Mouse (Mus musculus) liver, postnatal 0 days (tissue): ENCODE results near the gene Polr2l. TPM values are rescaled to one million over a fixed set of nuclear protein-coding genes. Genes with fewer than 3 reads are reported as not detected.

ENCODE experiments used
- ATAC-seq: fragments of 200-750 bp; cut with Nextera tagmentation; 2 replicates; pipeline ENCODE4 v1.8.0; 2017; ENCODE audit warnings: mild to moderate bottlenecking, moderate library complexity
- DNase-seq: peaks from one replicate; pipeline ENCODE4 v3.0.0-alpha.2; 2016
- H3K27ac ChIP-seq: fragments of 300-500 bp; sonication (generic); 2 replicates; pipeline ENCODE4 v1.5.1; 2014; ENCODE audit warnings: antibody characterized with exemption, moderate library complexity, mild to moderate bottlenecking, low read depth
- H3K27me3 ChIP-seq: fragments of 300-500 bp; sonication (generic); 2 replicates; pipeline ENCODE4 v1.6.1; 2014; ENCODE audit warnings: low read length, control low read depth, mixed read lengths; ENCODE audit not compliant: insufficient read depth
- H3K36me3 ChIP-seq: fragments of 300-500 bp; sonication (generic); replicated peaks from 2 replicates; pipeline ENCODE4 v1.6.1; 2014; ENCODE audit warnings: mild to moderate bottlenecking, control low read depth, low read length, moderate library complexity, mixed read lengths; ENCODE audit not compliant: insufficient read depth
- H3K4me1 ChIP-seq: fragments of 300-500 bp; sonication (generic); 2 replicates; pipeline ENCODE4 v1.6.1; 2014; ENCODE audit warnings: antibody characterized with exemption, mild to moderate bottlenecking, control low read depth; ENCODE audit not compliant: insufficient read depth
- H3K4me2 ChIP-seq: fragments of 300-500 bp; sonication (generic); 2 replicates; pipeline ENCODE4 v1.6.1; 2014; ENCODE audit warnings: low read depth, mild to moderate bottlenecking, low read length, moderate library complexity, mixed read lengths
- H3K4me3 ChIP-seq: fragments of 300-500 bp; sonication (generic); 2 replicates; pipeline ENCODE4 v1.5.1; 2014; ENCODE audit warnings: low read depth, low read length
- H3K9ac ChIP-seq: fragments of 300-500 bp; sonication (generic); replicated peaks from 2 replicates; pipeline ENCODE4 v1.6.1; 2014; ENCODE audit warnings: mild to moderate bottlenecking, moderate library complexity
- H3K9me3 ChIP-seq: fragments of 300-500 bp; sonication (generic); 2 replicates; pipeline ENCODE4 v1.6.1; 2016; ENCODE audit warnings: mild to moderate bottlenecking, control low read depth, low read length, mixed read lengths
- CTCF ChIP-seq: sonication (generic); IDR thresholded peaks from 2 replicates; pipeline ENCODE4 v1.5.1; 2016; ENCODE audit warnings: antibody characterized with exemption, low read depth
- EP300 ChIP-seq: IDR thresholded peaks from 2 replicates; pipeline ENCODE4 v1.6.1; 2016; ENCODE audit warnings: antibody characterized with exemption, low read depth, mild to moderate bottlenecking
- WGBS: fragments of 180-500 bp; shearing (Covaris S2); extraction: QIAGEN DNeasy Blood & Tissue Kit; methylation state at CpG from one replicate; pipeline ENCODE4 v1.1.7; 2014; ENCODE audit not compliant: insufficient replicate concordance; 5-methylcytosine and 5-hydroxymethylcytosine counted together
- polyA plus RNA-seq: library from polyadenylated mRNA; unstranded; fragments of >200 nt; fragmentation: Nextera tagmentation; extraction: Ambion mirVana; gene quantifications from 2 replicates; pipeline ENCODE4 v1.2.1, GENCODE M21; 2015

The Polr2l gene
- polyA plus RNA-seq, 1 experiment from 2014 or later, result 45.1 TPM

DNA sequence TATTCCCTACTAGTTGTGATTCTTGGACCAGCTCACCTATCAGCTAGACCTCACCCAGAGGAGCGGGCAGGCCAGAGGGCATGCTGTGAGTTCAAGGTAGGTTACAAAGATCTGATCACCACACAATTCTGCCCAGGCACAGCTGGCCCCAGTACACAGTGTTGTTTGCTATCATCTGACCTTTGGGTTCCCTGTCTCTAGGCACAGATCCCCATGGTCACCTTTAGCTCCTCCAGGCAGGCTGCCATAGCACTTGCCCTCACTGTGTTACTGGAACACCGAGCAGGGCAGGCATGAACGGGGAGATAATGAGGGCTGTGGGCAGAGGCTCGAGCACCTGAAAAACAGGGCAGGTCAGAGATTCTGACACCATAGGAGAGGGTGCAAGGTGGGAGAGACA lies 42.7 kb upstream of the Polr2l start:
- Histone ChIP-seq H3K9me3 (no peaks in the 10 kb centered on the region), H3K27me3 (no peaks in the 10 kb centered on the region), H3K36me3 (peaks cover 7% of the 10 kb centered on the region), H3K4me3 (no peak overlapping the region), H3K4me2 (no peak overlapping the region), H3K27ac (peak overlapping the region; percentile 86), H3K9ac (no peak overlapping the region), H3K4me1 (peaks cover 13% of the 10 kb centered on the region)
- peak; percentile 40 for DNase-seq
- 59% methylated on average over 4 of the region's 4 CpGs for WGBS
- ATAC-seq, result peak; percentile 90
- TF ChIP-seq EP300 (no peak), CTCF (no peak)

DNA sequence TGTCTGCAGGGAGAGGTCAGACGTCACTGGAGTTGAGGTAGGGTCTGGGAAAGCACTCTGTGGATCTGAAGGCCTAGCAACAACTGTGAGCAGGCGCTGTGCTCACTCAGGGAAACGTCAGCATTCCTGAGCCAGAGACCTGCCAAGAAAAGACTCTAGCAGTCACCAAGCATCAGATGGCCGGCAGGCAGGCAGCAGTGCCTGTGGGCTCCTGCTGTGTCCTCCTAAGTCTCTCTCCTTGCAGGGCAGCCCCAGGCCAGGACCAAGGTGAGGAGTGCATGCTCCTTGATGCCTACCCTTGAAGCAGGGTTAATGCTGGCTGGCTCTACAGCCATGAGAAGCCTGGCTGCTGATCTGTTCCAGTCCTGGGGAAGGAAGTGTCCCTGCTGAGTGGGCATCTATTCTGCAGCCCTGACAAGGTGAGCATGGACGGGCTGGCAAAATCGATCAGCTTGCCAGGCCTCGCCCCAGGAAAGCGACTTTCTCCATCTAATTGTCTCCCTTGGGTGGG lies 35.8 kb upstream of the Polr2l start:
- Histone ChIP-seq H3K9me3 (no peaks in the 10 kb centered on the region), H3K36me3 (peaks cover 21% of the 10 kb centered on the region), H3K4me3 (no peak overlapping the region), H3K4me2 (no peak overlapping the region), H3K9ac (no peak overlapping the region), H3K4me1 (no peaks in the 10 kb centered on the region), H3K27me3 (no peaks in the 10 kb centered on the region), H3K27ac (no peak overlapping the region)
- ATAC-seq (no peak), DNase-seq (no peak)
- 91% methylated on average over 8 of the region's 8 CpGs for WGBS
- TF ChIP-seq EP300, result no peak
- TF ChIP-seq CTCF, result no peak

GRCm38 (mm10) chr7:141510196-141510595 lies 35.3 kb upstream of the Polr2l start:
- Histone ChIP-seq H3K9ac (no peak overlapping the region), H3K4me1 (no peaks in the 10 kb centered on the region), H3K36me3 (peaks cover 20% of the 10 kb centered on the region), H3K27me3 (no peaks in the 10 kb centered on the region), H3K4me3 (no peak overlapping the region), H3K9me3 (no peaks in the 10 kb centered on the region), H3K27ac (no peak overlapping the region), H3K4me2 (no peak overlapping the region)
- no peak for ATAC-seq
- TF ChIP-seq CTCF, result no peak
- no peak for TF ChIP-seq EP300
- no peak for DNase-seq
- 88% methylated on average over 5 of the region's 5 CpGs for WGBS

DNA sequence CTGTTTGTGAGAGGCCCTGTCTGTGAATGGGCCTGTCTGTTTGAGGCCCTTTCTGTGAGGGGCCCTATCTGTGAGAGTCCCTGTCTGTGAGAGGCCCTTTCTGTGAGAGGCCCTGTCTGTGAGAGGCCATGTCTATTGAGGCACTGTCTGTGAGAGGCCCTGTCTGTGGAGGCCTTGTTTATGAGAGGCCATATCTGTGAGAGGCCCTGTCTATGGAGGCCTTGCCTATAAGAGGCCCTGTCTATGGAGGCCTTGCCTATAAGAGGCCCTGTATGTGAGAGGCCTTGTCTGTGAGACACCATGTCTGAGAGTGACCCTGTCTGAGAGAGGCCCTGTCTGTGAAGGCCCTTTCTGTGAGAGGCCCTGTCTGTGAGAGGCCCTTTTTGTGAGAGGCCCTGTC lies 33.2 kb upstream of the Polr2l start:
- ATAC-seq, result peak; percentile 48
- TF ChIP-seq EP300, result no peak
- TF ChIP-seq CTCF, result no peak
- Histone ChIP-seq H3K4me1 (no peaks in the 10 kb centered on the region), H3K9ac (peak overlapping the region; percentile 70), H3K27ac (peak overlapping the region; percentile 60), H3K27me3 (no peaks in the 10 kb centered on the region), H3K4me3 (peak overlapping the region; percentile 53), H3K9me3 (no peaks in the 10 kb centered on the region), H3K4me2 (peak overlapping the region; percentile 67), H3K36me3 (peaks cover 17% of the 10 kb centered on the region)
- DNase-seq, result no peak

DNA sequence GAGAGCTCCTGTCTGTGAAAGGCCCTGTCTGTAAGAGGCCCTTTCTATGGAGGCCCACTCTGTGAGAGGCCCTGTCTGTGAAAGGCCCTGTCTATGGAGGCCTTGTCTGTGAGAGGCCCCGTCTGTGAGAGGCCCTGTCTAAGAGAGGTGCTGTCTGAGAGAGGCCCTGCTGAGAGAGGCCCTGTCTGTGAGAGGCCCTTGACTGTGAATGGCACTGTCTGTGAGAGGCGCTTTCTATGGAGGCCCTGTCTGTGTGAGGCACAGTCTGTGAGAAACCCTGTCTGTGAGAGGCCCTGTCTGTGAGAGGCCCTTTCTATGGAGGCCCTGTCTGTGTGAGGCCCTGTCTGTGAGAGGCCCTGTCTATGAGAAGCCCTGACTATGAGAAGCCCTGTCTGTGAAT lies 31.3 kb upstream of the Polr2l start:
- Histone ChIP-seq H3K36me3 (peaks cover 15% of the 10 kb centered on the region; the same call in 1 of the 2 replicates), H3K9ac (peak overlapping the region; percentile 70), H3K27me3 (no peaks in the 10 kb centered on the region), H3K4me2 (peak overlapping the region; percentile 67), H3K27ac (peak overlapping the region; percentile 60), H3K4me3 (peak overlapping the region; percentile 53), H3K9me3 (no peaks in the 10 kb centered on the region), H3K4me1 (peaks cover 4% of the 10 kb centered on the region; the same call in 1 of the 2 replicates)
- no peak for DNase-seq
- 69% methylated on average over 2 of the region's 2 CpGs for WGBS
- TF ChIP-seq EP300, result no peak
- no peak for TF ChIP-seq CTCF
- peak; percentile 62 for ATAC-seq

- Histone ChIP-seq H3K36me3 (0 out of 2 replicates have a peak, but pooled peaks cover 5% of the 10 kb centered on the region), H3K27me3 (no peaks in the 10 kb centered on the region), H3K27ac (no peak overlapping the region), H3K9ac (no peak overlapping the region), H3K4me3 (no peak overlapping the region), H3K9me3 (no peaks in the 10 kb centered on the region), H3K4me1 (peaks cover 4% of the 10 kb centered on the region; the same call in 1 of the 2 replicates), H3K4me2 (no peak overlapping the region)
- DNase-seq (no peak), ATAC-seq (no peak)
- 96% methylated on average over 5 of the region's 5 CpGs for WGBS
- no peak for TF ChIP-seq EP300
- no peak for TF ChIP-seq CTCF
Observed at GRCm38 (mm10) chr7:141502556-141502905, 27.6 kb upstream of the Polr2l start.
